Mouse (Mus musculus): ENCODE measurements around the gene Abca15.
"Not testable (repeated sequence)": the region's sequence is repeated elsewhere in the genome, so short reads cannot be mapped to it uniquely, and the experiment has no call there.

Gene Abca15

DNA sequence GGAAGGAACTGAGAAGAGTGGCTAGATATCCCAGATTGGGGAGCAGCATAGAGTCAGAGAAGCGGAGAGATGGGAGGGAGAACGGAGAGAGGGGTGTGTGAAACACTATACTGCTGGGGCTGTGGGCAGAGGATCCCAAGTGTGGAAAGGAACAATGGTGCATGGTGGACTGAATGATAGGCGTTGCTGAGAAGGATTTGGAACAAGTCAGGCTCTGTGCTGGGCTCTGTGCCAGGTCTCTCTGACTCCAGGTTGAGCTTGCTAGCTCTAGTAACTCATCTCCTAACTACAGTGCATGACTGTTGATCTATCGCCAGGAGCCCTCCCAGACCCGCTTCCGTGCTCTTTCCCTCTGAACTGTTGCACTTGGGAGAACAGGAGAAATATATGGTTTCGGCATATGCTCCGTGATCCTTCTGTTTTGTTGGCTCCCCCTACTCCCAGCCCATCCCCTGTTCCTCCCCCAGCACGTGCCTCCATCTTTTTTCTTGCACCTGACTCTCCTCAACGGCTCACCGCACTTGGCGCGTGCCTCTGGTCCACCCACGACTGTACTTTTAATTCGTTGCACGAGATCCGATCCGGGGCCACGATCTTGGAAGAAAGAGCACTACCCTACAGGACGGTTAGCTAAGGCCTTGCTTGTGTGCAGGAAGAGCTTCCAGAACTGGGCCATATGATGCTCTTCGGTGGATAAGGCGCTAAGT, at the start of gene Abca15:
Abca15 (plus strand) TSS at position 584 of the 707 bp plus-strand sequence.
- in situ Hi-C loops (cut with MboI, MseI) = no loop called here

DNA sequence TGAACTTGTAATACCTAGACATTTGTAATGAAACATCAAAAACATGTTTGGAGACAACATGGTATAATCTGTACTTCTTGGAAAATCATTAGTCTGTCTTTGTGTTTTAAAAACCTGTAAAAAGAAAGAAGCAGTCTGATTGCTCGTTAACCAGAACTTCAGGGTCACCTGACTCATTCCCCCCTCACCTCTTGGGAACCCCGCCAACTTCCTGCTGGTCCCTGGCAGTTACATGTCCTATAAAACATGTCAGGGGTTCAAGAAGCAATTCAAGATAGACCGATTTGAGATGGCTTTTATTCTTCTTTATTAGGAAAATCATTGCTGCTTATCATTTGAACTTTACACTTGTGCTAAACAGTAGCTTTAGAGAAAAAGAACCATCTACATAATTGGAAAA, 43.2 kb upstream of the Abca15 start:
- in situ Hi-C loops (cut with MboI, MseI) = no loop called here

DNA sequence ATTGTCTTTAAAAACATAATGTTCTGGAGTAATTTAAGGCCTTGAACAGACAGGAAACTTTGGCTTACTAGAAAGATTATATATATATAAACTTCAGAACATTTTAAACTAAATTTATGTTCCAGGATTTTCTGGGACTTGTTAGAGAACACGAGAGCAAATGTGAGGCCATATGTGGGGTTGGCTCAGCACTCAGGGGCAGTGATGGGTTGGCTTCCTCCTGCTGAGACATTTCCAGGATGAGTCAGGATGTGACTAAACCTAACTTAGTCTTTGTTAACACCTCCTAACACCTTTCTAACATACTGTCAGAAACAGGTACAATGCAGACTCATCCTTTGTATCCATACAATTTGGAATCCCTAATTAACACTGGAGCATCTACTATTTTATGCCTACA, 12.4 kb upstream of the Abca15 start:
- in situ Hi-C loops (cut with MboI, MseI) = no loop called here

DNA sequence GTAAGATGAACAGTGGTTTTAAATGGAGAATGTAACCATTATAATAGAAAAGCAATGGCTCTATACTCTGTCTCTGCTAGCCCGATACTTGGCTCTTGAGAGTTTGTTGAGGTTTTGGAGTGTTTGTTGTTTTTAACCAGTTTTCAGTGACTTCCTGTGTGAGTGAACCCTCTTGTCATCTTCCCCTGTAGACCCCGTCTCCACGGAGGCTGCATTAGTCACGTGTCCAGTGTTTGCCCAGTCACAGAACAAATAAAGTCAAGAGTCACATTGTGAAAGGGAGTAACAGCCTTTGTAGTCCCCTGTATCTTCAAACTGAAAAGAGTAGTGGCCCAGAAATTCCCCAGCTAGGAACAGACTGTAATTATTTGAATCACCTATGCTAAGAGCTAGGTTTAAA, 5.5 kb upstream of the Abca15 start:
- in situ Hi-C loops (cut with MboI, MseI) = no loop called here

DNA sequence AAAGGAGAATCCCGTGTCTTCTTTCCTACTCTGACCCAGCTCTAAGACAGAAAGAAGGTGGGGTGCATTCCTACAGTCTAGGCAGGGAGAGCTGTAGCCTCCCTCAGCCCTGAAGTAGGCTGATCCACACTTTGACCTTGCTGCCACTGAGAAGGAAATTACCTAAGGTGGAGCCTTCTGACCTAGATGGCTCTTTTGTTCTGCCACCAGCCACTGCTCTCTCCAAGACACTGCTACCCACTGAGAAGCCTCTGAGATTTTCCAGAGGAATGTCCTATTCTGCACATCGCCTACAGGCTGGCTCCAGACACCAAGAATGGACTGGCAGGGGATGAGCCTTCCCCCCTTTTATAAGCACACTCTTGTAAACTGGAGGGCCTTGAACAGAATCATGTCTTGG, 2.6 kb upstream of the Abca15 start:
- in situ Hi-C loops (cut with MboI, MseI) = not testable (repeated sequence)

DNA sequence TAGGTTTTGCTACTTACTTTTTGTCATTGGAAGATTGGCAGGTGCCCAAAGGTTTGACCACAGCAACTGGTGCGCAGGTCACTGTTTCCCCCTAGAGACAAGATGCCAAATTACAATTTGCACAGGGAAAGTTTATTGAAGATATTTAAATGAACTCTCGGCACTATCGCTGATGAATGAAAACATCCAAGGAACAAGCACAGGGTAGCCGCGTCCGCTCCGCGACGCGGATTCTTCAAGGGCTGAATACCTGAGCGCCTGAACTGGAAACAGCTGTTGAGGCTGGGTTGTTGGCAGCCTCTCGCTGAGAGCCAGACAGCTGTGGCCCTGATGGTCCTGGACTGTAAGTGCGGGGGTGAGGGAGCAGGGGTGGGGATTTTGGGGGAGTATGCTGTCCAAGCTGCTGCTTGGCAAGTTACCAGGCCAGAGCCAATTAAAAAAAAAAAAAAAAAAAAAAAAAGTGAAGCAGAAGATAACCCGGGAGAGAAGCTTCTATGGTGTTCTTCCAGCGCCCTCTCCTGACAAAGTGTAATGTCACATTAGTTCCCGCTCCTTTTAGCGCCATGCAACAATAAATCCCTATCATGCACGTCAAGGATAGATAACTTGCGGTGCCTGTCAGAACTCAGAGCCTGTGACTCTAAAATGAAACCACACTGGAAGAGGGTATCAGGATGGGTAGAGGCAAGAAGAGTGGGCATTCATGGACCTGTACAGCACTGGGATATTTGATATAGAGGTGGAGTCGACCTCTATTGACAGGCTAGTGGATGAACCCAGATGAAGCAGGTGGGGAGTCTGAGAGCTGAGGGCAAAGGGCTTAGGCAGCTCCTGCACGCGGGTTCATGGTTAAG, 1.0 kb upstream of the Abca15 start:
- in situ Hi-C loops (cut with MboI, MseI) = no loop called here

DNA sequence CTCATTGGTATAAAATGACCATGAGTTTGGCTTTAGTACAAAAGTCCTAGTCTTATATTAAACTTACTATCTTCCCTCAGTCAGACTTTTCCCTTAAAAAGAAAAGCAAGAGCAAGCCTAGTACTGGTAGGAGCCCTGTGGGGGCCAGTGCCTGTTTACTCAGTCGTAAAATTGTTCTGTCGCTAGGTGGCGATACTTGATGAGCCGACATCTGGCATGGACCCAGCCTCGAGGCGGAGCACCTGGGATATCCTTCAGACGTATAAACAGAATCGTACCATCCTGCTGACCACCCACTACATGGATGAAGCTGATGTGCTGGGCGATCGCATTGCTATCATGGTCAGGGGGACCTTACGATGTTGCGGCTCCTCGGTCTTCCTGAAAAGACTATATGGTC, 32.7 kb downstream of the Abca15 start:
- in situ Hi-C loops (cut with MboI, MseI) = no loop called here

DNA sequence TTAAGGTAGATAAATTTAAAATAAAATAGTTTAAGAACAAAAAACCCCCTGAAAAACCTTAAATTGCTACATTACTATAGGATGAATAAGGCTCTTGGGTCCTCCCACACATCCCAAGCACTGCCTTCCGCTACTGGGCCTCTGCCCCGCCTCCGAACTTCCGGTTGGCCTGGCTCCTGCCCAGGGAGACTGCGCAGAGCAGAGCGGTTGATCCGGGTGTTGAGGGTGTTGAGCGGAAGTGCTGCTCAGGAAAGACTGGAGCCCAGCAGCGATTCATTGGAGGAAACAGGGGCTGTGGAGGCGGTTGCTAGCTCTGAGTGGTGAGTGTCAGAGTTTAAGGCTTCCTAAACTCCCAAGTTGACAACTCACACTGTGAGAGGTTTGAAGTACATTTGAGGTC, 81.0 kb downstream of the Abca15 start, which contains the start of gene Abca16:
Abca16 (plus strand) TSS at position 201 of the 400 bp plus-strand sequence.
- in situ Hi-C loops (cut with MboI, MseI) = no loop called here

DNA sequence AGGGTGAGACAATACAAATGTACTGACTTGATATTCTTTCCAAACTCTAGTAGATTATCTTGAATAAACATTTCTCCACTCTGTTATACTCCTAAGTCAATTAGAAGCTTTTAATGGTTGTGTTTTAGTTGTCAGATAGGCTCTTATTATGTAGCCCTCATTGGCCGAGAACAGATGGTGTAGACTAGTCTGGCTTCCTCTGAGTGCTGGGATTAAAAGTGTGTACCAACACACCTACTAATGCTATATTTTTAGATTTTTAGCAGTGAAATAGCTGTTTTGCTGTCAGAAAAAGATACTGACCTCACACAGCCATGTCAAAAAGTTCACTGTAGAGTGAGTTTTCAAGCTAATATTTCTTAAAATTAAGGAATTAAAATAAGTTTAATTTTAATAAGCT, 83.9 kb downstream of the Abca15 start:
- in situ Hi-C loops (cut with MboI, MseI) = no loop called here

DNA sequence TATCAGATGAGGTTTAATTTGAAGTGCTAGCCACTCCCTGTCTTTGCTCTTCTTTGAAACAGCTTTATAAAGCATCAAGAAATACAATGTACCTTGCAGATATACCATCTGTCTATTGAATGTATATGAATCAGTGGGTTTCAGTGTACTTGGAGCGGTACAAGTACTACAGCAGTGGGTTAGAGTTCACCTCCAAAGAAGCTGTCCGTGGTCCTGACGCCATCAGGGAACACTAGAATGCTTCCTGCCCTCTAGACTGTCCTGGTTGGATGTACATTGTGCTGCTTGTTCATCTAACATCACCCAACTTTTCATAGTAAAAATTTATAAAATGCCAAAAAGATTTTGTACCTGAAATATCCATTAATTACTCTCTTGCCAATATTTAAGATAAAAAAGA, 98.2 kb downstream of the Abca15 start:
- in situ Hi-C loops (cut with MboI, MseI) = no loop called here

DNA sequence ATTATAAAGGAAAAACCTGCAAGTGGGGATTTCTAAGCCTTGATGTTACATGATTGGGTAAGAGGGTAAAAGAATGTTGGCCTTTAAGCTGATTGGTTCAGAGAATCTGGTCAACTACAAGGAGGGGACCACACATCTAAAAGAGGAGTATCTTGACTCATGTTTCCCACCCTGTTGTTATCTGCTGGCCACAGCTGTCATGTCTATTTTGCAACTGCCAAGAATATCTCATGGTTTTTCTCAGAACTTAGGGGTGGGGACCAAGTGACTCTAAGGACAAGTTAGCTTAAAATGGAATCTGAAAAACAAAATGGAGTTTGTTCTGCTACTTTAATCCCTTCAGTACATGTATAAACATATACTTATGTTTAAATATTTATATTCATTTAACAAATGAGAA, 103.0 kb downstream of the Abca15 start:
- in situ Hi-C loops (cut with MboI, MseI) = no loop called here

Data from T-helper 1 cell (primary cell).